Mouse (Mus musculus): ENCODE measurements at regions not wholly inside any gene's neighbourhood (a gene's known extent, or its start where the extent isn't known, plus 50 kb on each side); places are given as distances from the start of the nearest gene placed in this dataset.

GRCm38 (mm10) chr17:4808926-4809325 lies 185.2 kb upstream of the Arid1b start:
- H3K27me3 ChIP-seq (replicated peaks), result no peaks in the 10 kb centered on the region
- H3K4me2 ChIP-seq (replicated peaks), result no peak overlapping the region
- no peak overlapping the region for H3K27ac ChIP-seq
- H3K9me3 ChIP-seq, result no peaks in the 10 kb centered on the region
- no peaks in the 10 kb centered on the region for H3K36me3 ChIP-seq
- H3K4me3 ChIP-seq (replicated peaks), result no peak overlapping the region
- WGBS, result 83% methylated on average over 3 of the region's 3 CpGs
- ATAC-seq, result no peak
- no peak overlapping the region for H3K9ac ChIP-seq
- H3K4me1 ChIP-seq (replicated peaks), result peaks cover 6% of the 10 kb centered on the region

- Histone ChIP-seq H3K27me3 (replicated peaks) (no peaks in the 10 kb centered on the region), H3K4me2 (replicated peaks) (no peak overlapping the region), H3K4me3 (replicated peaks) (no peak overlapping the region)
These were observed 180.9 kb upstream of the Arid1b start for GRCm38 (mm10) chr17:4813232-4813631.

GRCm38 (mm10) chr17:4813666-4814065 lies 180.5 kb upstream of the Arid1b start:
- 73% methylated on average over 6 of the region's 6 CpGs for WGBS
- no peak overlapping the region for H3K27ac ChIP-seq
- no peaks in the 10 kb centered on the region for H3K9me3 ChIP-seq
- no peaks in the 10 kb centered on the region for H3K36me3 ChIP-seq
- no peaks in the 10 kb centered on the region for H3K27me3 ChIP-seq (replicated peaks)
- no peak overlapping the region for H3K4me2 ChIP-seq (replicated peaks)
- ATAC-seq, result no peak
- no peaks in the 10 kb centered on the region for H3K4me1 ChIP-seq (replicated peaks)
- H3K9ac ChIP-seq, result no peak overlapping the region
- no peak overlapping the region for H3K4me3 ChIP-seq (replicated peaks)

More at GRCm38 (mm10) chr17:4813232-4813631, 180.9 kb upstream of the Arid1b start:
- H3K27ac ChIP-seq, result no peak overlapping the region
- no peaks in the 10 kb centered on the region for H3K4me1 ChIP-seq (replicated peaks)
- H3K9me3 ChIP-seq, result no peaks in the 10 kb centered on the region
- ATAC-seq, result no peak
- whole genome bisulfite sequencing, result 80% methylated on average over 3 of the region's 3 CpGs
- no peak overlapping the region for H3K9ac ChIP-seq
- H3K36me3 ChIP-seq, result no peaks in the 10 kb centered on the region

- H3K4me2 ChIP-seq (replicated peaks), result no peak overlapping the region
- no peak overlapping the region for H3K4me3 ChIP-seq (replicated peaks)
These were observed 168.8 kb upstream of the Arid1b start for GRCm38 (mm10) chr17:4825221-4825895.

GRCm38 (mm10) chr17:4834065-4834464 lies 160.1 kb upstream of the Arid1b start:
- Histone ChIP-seq H3K4me2 (replicated peaks) (no peak overlapping the region), H3K9ac (no peak overlapping the region), H3K4me3 (replicated peaks) (no peak overlapping the region), H3K27me3 (replicated peaks) (no peaks in the 10 kb centered on the region), H3K4me1 (replicated peaks) (no peaks in the 10 kb centered on the region), H3K27ac (no peak overlapping the region), H3K36me3 (no peaks in the 10 kb centered on the region), H3K9me3 (no peaks in the 10 kb centered on the region)
- 44% methylated on average over 7 of the region's 7 CpGs for WGBS
- ATAC-seq, result no peak

More at GRCm38 (mm10) chr17:4825221-4825895, 168.8 kb upstream of the Arid1b start:
- no peaks in the 10 kb centered on the region for H3K9me3 ChIP-seq
- no peak for ATAC-seq
- no peaks in the 10 kb centered on the region for H3K4me1 ChIP-seq (replicated peaks)
- H3K9ac ChIP-seq, result no peak overlapping the region
- no peaks in the 10 kb centered on the region for H3K27me3 ChIP-seq (replicated peaks)
- no peak overlapping the region for H3K27ac ChIP-seq
- 78% methylated on average over 8 of the region's 8 CpGs for WGBS
- no peaks in the 10 kb centered on the region for H3K36me3 ChIP-seq

- Histone ChIP-seq H3K27ac (no peak overlapping the region), H3K4me2 (replicated peaks) (no peak overlapping the region)
These were observed 159.6 kb upstream of the Arid1b start for GRCm38 (mm10) chr17:4834571-4834970.

GRCm38 (mm10) chr17:4835065-4835705 lies 158.9 kb upstream of the Arid1b start:
- ATAC-seq, result no peak
- H3K4me1 ChIP-seq (replicated peaks), result no peaks in the 10 kb centered on the region
- H3K9ac ChIP-seq, result no peak overlapping the region
- H3K36me3 ChIP-seq, result no peaks in the 10 kb centered on the region
- no peaks in the 10 kb centered on the region for H3K27me3 ChIP-seq (replicated peaks)
- H3K4me2 ChIP-seq (replicated peaks), result no peak overlapping the region
- no peak overlapping the region for H3K4me3 ChIP-seq (replicated peaks)
- WGBS, result 74% methylated on average over 8 of the region's 8 CpGs
- no peaks in the 10 kb centered on the region for H3K9me3 ChIP-seq
- no peak overlapping the region for H3K27ac ChIP-seq

More at GRCm38 (mm10) chr17:4834571-4834970, 159.6 kb upstream of the Arid1b start:
- H3K4me1 ChIP-seq (replicated peaks), result no peaks in the 10 kb centered on the region
- 76% methylated on average over 7 of the region's 7 CpGs for WGBS
- no peak overlapping the region for H3K9ac ChIP-seq
- H3K27me3 ChIP-seq (replicated peaks), result no peaks in the 10 kb centered on the region
- H3K4me3 ChIP-seq (replicated peaks), result no peak overlapping the region
- H3K9me3 ChIP-seq, result no peaks in the 10 kb centered on the region
- ATAC-seq, result no peak
- no peaks in the 10 kb centered on the region for H3K36me3 ChIP-seq

GRCm38 (mm10) chr17:4840123-4840522 lies 154.0 kb upstream of the Arid1b start:
- Histone ChIP-seq H3K27me3 (replicated peaks) (no peaks in the 10 kb centered on the region), H3K4me3 (replicated peaks) (no peak overlapping the region), H3K27ac (no peak overlapping the region), H3K4me1 (replicated peaks) (no peaks in the 10 kb centered on the region), H3K4me2 (replicated peaks) (no peak overlapping the region), H3K36me3 (no peaks in the 10 kb centered on the region), H3K9ac (no peak overlapping the region), H3K9me3 (no peaks in the 10 kb centered on the region)
- 91% methylated on average over 3 of the region's 3 CpGs for WGBS
- no peak for ATAC-seq

- Histone ChIP-seq H3K36me3 (no peaks in the 10 kb centered on the region), H3K4me2 (replicated peaks) (no peak overlapping the region), H3K4me3 (replicated peaks) (no peak overlapping the region), H3K27me3 (replicated peaks) (no peaks in the 10 kb centered on the region), H3K9me3 (no peaks in the 10 kb centered on the region), H3K4me1 (replicated peaks) (no peaks in the 10 kb centered on the region), H3K27ac (no peak overlapping the region), H3K9ac (no peak overlapping the region)
- 78% methylated on average over 3 of the region's 3 CpGs for WGBS
- no peak for ATAC-seq
These were observed 135.8 kb upstream of the Arid1b start for GRCm38 (mm10) chr17:4858304-4858703.

GRCm38 (mm10) chr17:4864901-4865300 lies 129.2 kb upstream of the Arid1b start:
- Histone ChIP-seq H3K9ac (no peak overlapping the region), H3K27ac (no peak overlapping the region), H3K4me2 (replicated peaks) (no peak overlapping the region), H3K27me3 (replicated peaks) (no peaks in the 10 kb centered on the region), H3K4me3 (replicated peaks) (no peak overlapping the region), H3K9me3 (no peaks in the 10 kb centered on the region), H3K36me3 (no peaks in the 10 kb centered on the region), H3K4me1 (replicated peaks) (peaks cover 8% of the 10 kb centered on the region)
- ATAC-seq, result no peak
- WGBS, result 81% methylated on average over 10 of the region's 10 CpGs

- Histone ChIP-seq H3K9me3 (no peaks in the 10 kb centered on the region), H3K27me3 (replicated peaks) (no peaks in the 10 kb centered on the region), H3K9ac (no peak overlapping the region), H3K4me2 (replicated peaks) (peak overlapping the region; percentile 43), H3K4me1 (replicated peaks) (peaks cover 8% of the 10 kb centered on the region), H3K36me3 (no peaks in the 10 kb centered on the region), H3K4me3 (replicated peaks) (no peak overlapping the region), H3K27ac (no peak overlapping the region)
- no peak; the same call in 1 of the 2 replicates for ATAC-seq
- 36% methylated on average over 10 of the region's 10 CpGs for WGBS
These were observed 128.5 kb upstream of the Arid1b start for GRCm38 (mm10) chr17:4865621-4866020.

GRCm38 (mm10) chr17:4866026-4866896 lies 127.9 kb upstream of the Arid1b start:
- WGBS, result 47% methylated on average over 17 of the region's 17 CpGs
- no peaks in the 10 kb centered on the region for H3K27me3 ChIP-seq (replicated peaks)
- no peaks in the 10 kb centered on the region for H3K9me3 ChIP-seq
- no peak overlapping the region for H3K4me3 ChIP-seq (replicated peaks)
- no peak overlapping the region for H3K27ac ChIP-seq
- peak overlapping the region; percentile 43 for H3K4me2 ChIP-seq (replicated peaks)
- H3K4me1 ChIP-seq (replicated peaks), result peaks cover 8% of the 10 kb centered on the region
- no peak overlapping the region for H3K9ac ChIP-seq
- ATAC-seq, result no peak
- no peaks in the 10 kb centered on the region for H3K36me3 ChIP-seq

Measured in intestine, embryonic 15.5 days (tissue).